Mouse (Mus musculus) erythroblast, embryonic 14.5 days (primary cell): ENCODE results near the gene Ephb1. TPM values are rescaled to one million over a fixed set of nuclear protein-coding genes. Genes with fewer than 3 reads are reported as not detected.

ENCODE experiments used
- H3K27me3 ChIP-seq: 2 replicates; pipeline ENCODE4 v1.6.1; 2012; ENCODE audit warnings: inconsistent platforms; ENCODE audit not compliant: control insufficient read depth
- H3K36me3 ChIP-seq: 2 replicates; pipeline ENCODE4 v1.6.1; 2012; ENCODE audit warnings: mild to moderate bottlenecking, inconsistent platforms; ENCODE audit not compliant: control insufficient read depth
- H3K4me1 ChIP-seq: 2 replicates; pipeline ENCODE4 v1.6.1; 2012; ENCODE audit warnings: inconsistent platforms; ENCODE audit not compliant: control insufficient read depth
- H3K4me3 ChIP-seq: replicated peaks from 2 replicates; pipeline ENCODE3; 2012; ENCODE audit warnings: moderate library complexity, mild to moderate bottlenecking, inconsistent platforms
- H3K9me3 ChIP-seq: 2 replicates; pipeline ENCODE4 v1.6.1; 2012; ENCODE audit warnings: low read length, inconsistent platforms, mixed read lengths; ENCODE audit not compliant: control insufficient read depth
- GATA1 ChIP-seq: IDR thresholded peaks from 2 replicates; pipeline ENCODE4 v1.6.1; 2012; ENCODE audit warnings: low read length, inconsistent platforms, mixed read lengths
- TAL1 ChIP-seq: IDR thresholded peaks from 3 replicates; pipeline ENCODE4 v1.6.1; 2012; ENCODE audit warnings: low read length, inconsistent platforms, mixed read lengths
- polyA plus RNA-seq: library from polyadenylated mRNA; stranded (reverse); fragments of >175 nt; gene quantifications from 2 replicates; pipeline ENCODE4 v1.2.3, GENCODE M21; 2012

The Ephb1 gene
- polyA plus RNA-seq, 1 experiment = not detected

GRCm38 (mm10) chr9:102303882-102304281, 50.6 kb downstream of the Ephb1 start:
- H3K9me3 ChIP-seq = peaks cover 6% of the 10 kb centered on the region; the same call in 1 of the 2 replicates
- H3K4me3 ChIP-seq = no peak overlapping the region
- H3K4me1 ChIP-seq = no peaks in the 10 kb centered on the region
- TF ChIP-seq TAL1 = no peak
- no peak for TF ChIP-seq GATA1
- no peaks in the 10 kb centered on the region for H3K36me3 ChIP-seq
- no peaks in the 10 kb centered on the region for H3K27me3 ChIP-seq

DNA sequence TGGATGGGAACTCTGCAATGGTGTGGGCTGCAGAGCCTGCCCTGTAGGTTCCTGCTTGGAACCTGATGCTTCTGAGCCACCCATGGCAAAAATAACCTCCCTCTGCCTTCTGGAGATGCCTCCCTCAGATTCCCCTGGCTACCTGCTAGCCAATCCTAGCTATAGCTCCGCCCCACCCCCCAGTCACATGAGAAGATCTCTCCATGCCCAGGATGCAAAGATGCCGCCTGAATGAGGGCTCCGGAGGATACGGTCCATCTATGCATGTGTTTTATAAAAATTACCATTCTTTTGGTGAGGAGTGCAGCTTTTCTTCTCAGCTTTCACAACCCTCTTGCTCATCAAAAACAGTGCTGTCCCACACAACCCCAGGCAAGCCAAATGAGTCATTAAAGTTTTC, 53.5 kb downstream of the Ephb1 start:
- Histone ChIP-seq H3K36me3 (no peaks in the 10 kb centered on the region), H3K4me1 (no peaks in the 10 kb centered on the region), H3K27me3 (no peaks in the 10 kb centered on the region), H3K4me3 (no peak overlapping the region), H3K9me3 (peaks cover 6% of the 10 kb centered on the region; the same call in 1 of the 2 replicates)
- TF ChIP-seq GATA1 = no peak
- no peak for TF ChIP-seq TAL1

DNA sequence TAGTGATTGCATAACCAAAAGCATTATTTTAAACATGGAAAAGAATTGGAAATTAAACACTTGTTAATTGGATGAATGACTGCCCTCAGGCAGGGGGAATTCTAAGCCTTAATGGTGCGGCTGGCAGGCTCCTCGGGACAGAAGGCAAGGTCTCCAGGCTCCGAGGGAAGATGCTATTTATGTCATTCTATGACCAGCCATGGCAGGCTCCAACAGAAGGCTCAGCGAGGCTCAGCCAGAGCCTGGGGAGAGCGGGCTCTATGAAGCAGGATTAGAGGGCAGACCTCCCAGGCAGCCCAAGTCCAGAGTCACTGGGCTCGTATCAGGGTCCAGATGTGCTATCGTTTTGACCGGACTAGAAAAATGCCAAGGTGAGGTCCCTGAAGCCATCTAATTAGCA, 55.8 kb downstream of the Ephb1 start:
- H3K27me3 ChIP-seq = no peaks in the 10 kb centered on the region
- H3K36me3 ChIP-seq = no peaks in the 10 kb centered on the region
- TF ChIP-seq TAL1 (no peak), GATA1 (no peak)
- peaks cover 6% of the 10 kb centered on the region; the same call in 1 of the 2 replicates for H3K9me3 ChIP-seq
- no peak overlapping the region for H3K4me3 ChIP-seq
- H3K4me1 ChIP-seq = no peaks in the 10 kb centered on the region

DNA sequence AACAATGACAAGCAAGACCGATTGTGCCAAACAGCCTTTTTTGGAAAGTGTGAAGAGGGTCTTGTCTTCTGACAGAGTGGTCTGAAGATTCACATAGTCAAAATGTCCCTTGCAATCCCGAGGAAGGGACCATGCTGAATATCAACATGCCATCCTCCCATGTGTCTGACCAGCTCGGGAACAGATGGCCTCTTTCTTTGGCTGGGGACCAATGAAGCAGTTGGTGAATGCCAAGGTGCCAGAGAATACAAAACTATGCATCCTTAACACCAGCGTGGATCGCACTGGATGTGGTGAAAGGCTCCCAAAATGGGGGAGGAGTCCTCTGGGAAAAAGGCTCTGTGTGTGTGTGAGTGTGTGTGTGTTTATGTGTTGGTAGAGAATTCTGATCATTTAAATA, 56.5 kb downstream of the Ephb1 start:
- no peaks in the 10 kb centered on the region for H3K27me3 ChIP-seq
- H3K36me3 ChIP-seq = no peaks in the 10 kb centered on the region
- no peak overlapping the region for H3K4me3 ChIP-seq
- H3K4me1 ChIP-seq = no peaks in the 10 kb centered on the region
- H3K9me3 ChIP-seq = peaks cover 5% of the 10 kb centered on the region; the same call in 1 of the 2 replicates
- TF ChIP-seq TAL1 (no peak), GATA1 (no peak)

DNA sequence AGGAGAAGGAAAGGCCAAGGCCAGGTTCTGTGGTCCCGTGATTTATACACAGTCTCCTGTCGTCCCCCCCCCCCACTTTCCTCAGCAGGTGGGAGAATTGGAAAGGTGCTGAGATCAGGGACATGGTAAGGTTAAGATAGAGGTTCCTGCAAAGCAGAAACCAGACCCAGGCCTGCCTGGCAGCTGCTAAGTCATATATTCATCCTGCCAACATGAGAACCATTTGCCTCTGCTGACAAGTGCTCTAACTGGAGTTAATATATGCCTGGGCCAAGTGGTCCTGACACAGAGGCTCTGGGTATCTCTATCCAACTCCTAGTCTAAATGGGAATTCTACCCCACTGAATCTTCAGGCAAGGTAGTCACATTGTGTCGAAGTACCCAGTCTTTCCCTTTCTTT, 57.3 kb downstream of the Ephb1 start:
- H3K36me3 ChIP-seq = no peaks in the 10 kb centered on the region
- no peaks in the 10 kb centered on the region for H3K27me3 ChIP-seq
- H3K4me1 ChIP-seq = no peaks in the 10 kb centered on the region
- no peak overlapping the region for H3K4me3 ChIP-seq
- H3K9me3 ChIP-seq = peaks cover 2% of the 10 kb centered on the region; the same call in 1 of the 2 replicates
- no peak for TF ChIP-seq GATA1
- no peak for TF ChIP-seq TAL1

GRCm38 (mm10) chr9:102293605-102294004, 60.9 kb downstream of the Ephb1 start:
- TF ChIP-seq TAL1 (no peak), GATA1 (no peak)
- Histone ChIP-seq H3K9me3 (peaks cover 9% of the 10 kb centered on the region; the same call in 1 of the 2 replicates), H3K4me1 (no peaks in the 10 kb centered on the region), H3K4me3 (no peak overlapping the region), H3K27me3 (no peaks in the 10 kb centered on the region), H3K36me3 (no peaks in the 10 kb centered on the region)

GRCm38 (mm10) chr9:102291230-102291629, 63.3 kb downstream of the Ephb1 start:
- Histone ChIP-seq H3K27me3 (no peaks in the 10 kb centered on the region), H3K4me3 (no peak overlapping the region), H3K4me1 (no peaks in the 10 kb centered on the region), H3K9me3 (peaks cover 13% of the 10 kb centered on the region; the same call in 1 of the 2 replicates), H3K36me3 (no peaks in the 10 kb centered on the region)
- TF ChIP-seq TAL1 = no peak

DNA sequence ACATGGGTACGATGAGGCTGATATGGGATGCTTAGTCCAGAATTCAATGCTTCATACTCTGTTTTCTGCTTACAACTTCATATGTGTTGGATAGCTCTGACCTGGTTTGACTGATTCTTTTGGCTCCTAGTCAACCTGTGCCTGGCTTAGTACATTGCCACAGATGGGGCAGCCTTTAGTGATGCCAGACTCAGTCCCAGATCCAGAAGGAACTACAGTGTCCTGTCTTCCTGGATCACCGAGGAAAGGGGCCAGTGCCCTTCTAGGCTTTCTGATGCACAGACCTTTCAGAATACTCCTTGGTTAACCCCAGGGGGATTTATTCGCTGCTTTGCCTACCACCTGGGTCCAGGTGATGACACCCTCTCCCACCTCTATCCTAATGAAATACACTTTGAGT, 66.1 kb downstream of the Ephb1 start:
- no peaks in the 10 kb centered on the region for H3K4me1 ChIP-seq
- H3K27me3 ChIP-seq = no peaks in the 10 kb centered on the region
- peaks cover 23% of the 10 kb centered on the region for H3K9me3 ChIP-seq
- no peaks in the 10 kb centered on the region for H3K36me3 ChIP-seq
- TF ChIP-seq GATA1 = no peak
- no peak for TF ChIP-seq TAL1
- H3K4me3 ChIP-seq = no peak overlapping the region

GRCm38 (mm10) chr9:102275931-102276330, 78.6 kb downstream of the Ephb1 start:
- TF ChIP-seq GATA1 (no peak), TAL1 (no peak)
- no peak overlapping the region for H3K4me3 ChIP-seq
- no peaks in the 10 kb centered on the region for H3K4me1 ChIP-seq
- no peaks in the 10 kb centered on the region for H3K36me3 ChIP-seq
- no peaks in the 10 kb centered on the region; the same call in 1 of the 2 replicates for H3K9me3 ChIP-seq
- no peaks in the 10 kb centered on the region for H3K27me3 ChIP-seq

- Histone ChIP-seq H3K27me3 (no peaks in the 10 kb centered on the region; the same call in 1 of the 2 replicates), H3K4me1 (no peaks in the 10 kb centered on the region), H3K36me3 (no peaks in the 10 kb centered on the region), H3K4me3 (no peak overlapping the region), H3K9me3 (no peaks in the 10 kb centered on the region; the same call in 1 of the 2 replicates)
- TF ChIP-seq TAL1 = no peak
- no peak for TF ChIP-seq GATA1
These were observed 80.5 kb downstream of the Ephb1 start for GRCm38 (mm10) chr9:102274016-102274415.
